Mouse (Mus musculus): ENCODE results near the gene Gm8206. TPM values are rescaled to one million over a fixed set of nuclear protein-coding genes. Genes with fewer than 3 reads are reported as not detected.
"Not testable (repeated sequence)": the region's sequence is repeated elsewhere in the genome, so short reads cannot be mapped to it uniquely, and the experiment has no call there.

Gm8206 gene
- total RNA-seq (2015): not detected in 2 replicates
- 1.9 TPM in 1 of 2 replicates, not detected in the other for total RNA-seq (2017)

- ATAC-seq (replicated peaks; ENCODE audit: poor library complexity): not testable (repeated sequence)
Observed at GRCm38 (mm10) chr14:6093842-6094241, at the start of gene Gm8206. TSS of gene Gm8206 (minus strand) at chr14:6093942.

- not testable (repeated sequence) for ATAC-seq (replicated peaks; ENCODE audit: poor library complexity)
Observed at GRCm38 (mm10) chr14:6125707-6126106, 32.0 kb upstream of the Gm8206 start, which contains the start of gene Gm3476. TSS of gene Gm3476 (minus strand) at chr14:6125807.

- ATAC-seq (replicated peaks; ENCODE audit: poor library complexity): peak; percentile 94
Observed at GRCm38 (mm10) chr14:6108272-6108925, 14.7 kb upstream of the Gm8206 start, which contains the start of gene Gm3468. TSS of gene Gm3468 (minus strand) at chr14:6108665.

DNA sequence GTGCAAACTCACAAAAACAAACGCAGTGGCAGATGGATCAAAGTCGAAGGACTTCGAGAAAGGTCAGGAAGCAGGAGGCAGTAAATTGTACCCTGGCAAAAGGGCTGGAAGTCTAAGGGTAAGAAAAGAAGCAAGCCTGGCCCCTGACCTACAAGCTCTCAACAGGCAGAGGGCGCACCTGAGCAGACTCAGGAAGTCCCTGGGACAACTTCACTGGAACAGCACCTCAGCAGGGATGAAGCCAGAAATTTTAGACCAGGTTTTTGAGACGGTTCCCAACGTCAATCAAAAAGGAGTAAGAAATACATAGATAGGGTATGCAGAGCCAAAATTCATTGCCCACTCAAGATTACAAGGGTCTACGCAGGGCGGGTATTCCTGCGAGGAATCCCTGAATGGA, 13.8 kb upstream of the Gm8206 start:
- ATAC-seq (replicated peaks; ENCODE audit: poor library complexity): not testable (repeated sequence)

GRCm38 (mm10) chr14:6058167-6058566, 35.6 kb downstream of the Gm8206 start, which contains the start of gene Gm6337:
TSS of gene Gm6337 (minus strand) at chr14:6058267.
- not testable (repeated sequence) for ATAC-seq (replicated peaks; ENCODE audit: poor library complexity)

DNA sequence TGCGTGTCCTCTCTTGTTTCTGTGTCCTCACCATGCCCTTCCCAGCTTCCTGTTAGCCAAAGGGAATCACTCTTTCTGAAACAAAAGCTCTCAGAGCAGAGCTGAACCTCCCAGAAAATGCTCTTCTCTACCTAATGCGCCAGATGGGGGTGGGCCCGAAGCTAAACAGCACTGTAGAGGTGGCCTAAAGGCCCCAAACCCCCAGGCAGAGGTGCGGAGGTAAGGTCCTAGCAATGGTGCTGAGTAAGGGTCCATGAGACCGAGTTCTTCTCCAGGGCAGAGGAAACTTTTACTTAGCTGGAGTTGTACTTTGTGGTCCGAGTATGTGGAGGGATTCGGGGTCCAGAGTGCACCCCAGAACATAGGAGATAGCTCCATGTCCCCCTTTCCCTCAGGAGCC, 106.6 kb downstream of the Gm8206 start:
- ATAC-seq (replicated peaks; ENCODE audit: poor library complexity): not testable (repeated sequence)

GRCm38 (mm10) chr14:5979037-5979436, 114.7 kb downstream of the Gm8206 start, which contains the start of gene Gm3453:
TSS of gene Gm3453 (minus strand) at chr14:5979137.
- not testable (repeated sequence) for ATAC-seq (replicated peaks; ENCODE audit: poor library complexity)

Other genes starting within 250 kb of the Gm8206 start
- not detected in 2 replicates for gene Gm8237, start 213.6 kb downstream of the Gm8206 start, total RNA-seq (2015)
- gene Gm8237, start 213.6 kb downstream of the Gm8206 start, total RNA-seq (2017): not detected in 2 replicates
- gene Gm3248, start 132.2 kb downstream of the Gm8206 start, total RNA-seq (2015): not detected in 2 replicates
- gene Gm3248, start 132.2 kb downstream of the Gm8206 start, total RNA-seq (2017): not detected in 2 replicates
- gene Gm3453, start 114.8 kb downstream of the Gm8206 start, total RNA-seq (2015): not detected in 2 replicates
- gene Gm3453, start 114.8 kb downstream of the Gm8206 start, total RNA-seq (2017): not detected in 2 replicates
- gene Gm6337, start 35.7 kb downstream of the Gm8206 start, total RNA-seq (2015): not detected in 2 replicates
- not detected in 2 replicates for gene Gm6337, start 35.7 kb downstream of the Gm8206 start, total RNA-seq (2017)
- 0.27 and 0.29 TPM in 2 replicates for gene Gm3468, start 14.7 kb upstream of the Gm8206 start, total RNA-seq (2015)
- 0.17 and 0.62 TPM in 2 replicates for gene Gm3468, start 14.7 kb upstream of the Gm8206 start, total RNA-seq (2017)
- not detected in 2 replicates for gene Gm3476, start 31.9 kb upstream of the Gm8206 start, total RNA-seq (2015)
- not detected in 2 replicates for gene Gm3476, start 31.9 kb upstream of the Gm8206 start, total RNA-seq (2017)
- gene Gm21560, start 125.3 kb upstream of the Gm8206 start, total RNA-seq (2015): not detected in 2 replicates
- not detected in 2 replicates for gene Gm21560, start 125.3 kb upstream of the Gm8206 start, total RNA-seq (2017)
- gene Gm3411, start 193.3 kb upstream of the Gm8206 start, total RNA-seq (2015): 0.35 TPM in 1 of 2 replicates, not detected in the other
- not detected in 2 replicates for gene Gm3411, start 193.3 kb upstream of the Gm8206 start, total RNA-seq (2017)
- gene Gm21103, start 210.9 kb upstream of the Gm8206 start, total RNA-seq (2015): not detected in 2 replicates
- not detected in 2 replicates for gene Gm21103, start 210.9 kb upstream of the Gm8206 start, total RNA-seq (2017)
- not detected in 2 replicates for gene Gm3618, start 249.7 kb upstream of the Gm8206 start, total RNA-seq (2015)
- gene Gm3618, start 249.7 kb upstream of the Gm8206 start, total RNA-seq (2017): not detected in 2 replicates